Mouse (Mus musculus) left cerebral cortex, postnatal 36 days (tissue): ENCODE data around the gene Ifitm10. TPM values are rescaled to one million over a fixed set of nuclear protein-coding genes. Genes with fewer than 3 reads are reported as not detected.

Experiments used
- DNase-seq, 2 experiments: peaks; one replicate each; pipeline ENCODE4 v3.0.0; 2021 to 2022; ENCODE audit warnings: low spot score in 2 of 2, mixed read lengths in 1 of 2
- intact Hi-C: fragments of 180-260 bp; cut with DNase I; formaldehyde crosslinking; loops from one replicate; pipeline ENCODE4 v1.15.1; 2025
- total RNA-seq, 2 experiments: library from RNA; stranded (reverse); gene quantifications; 2 replicates each; pipeline ENCODE4 v1.2.3; 2021

The Ifitm10 gene
- total RNA-seq, 2 experiments from 2014 or later: 30.8 to 33.4 TPM

- intact Hi-C loops: loop anchor here (2.0 kb wide), 1 partner anchor 15 kb away; no protein-coding TSS in a partner anchor
These were observed 1.5 kb downstream of the Ifitm10 start for GRCm38 (mm10) chr7:142371768-142372661.

GRCm38 (mm10) chr7:142371398-142371767 is 2.2 kb downstream of the Ifitm10 start:
- intact Hi-C loops: no loop called here
- DNase-seq: peak; percentile 66 to 74

More at GRCm38 (mm10) chr7:142371768-142372661, 1.5 kb downstream of the Ifitm10 start:
- DNase-seq: peak in 1 of 2 experiments; percentile 32

- no peak for DNase-seq
- intact Hi-C loops: no loop called here
These were observed 2.6 kb downstream of the Ifitm10 start for GRCm38 (mm10) chr7:142370937-142371336.

GRCm38 (mm10) chr7:142369820-142370219 is 3.7 kb downstream of the Ifitm10 start:
- intact Hi-C loops: no loop called here
- no peak for DNase-seq

GRCm38 (mm10) chr7:142368856-142369255 is 4.7 kb downstream of the Ifitm10 start:
- no peak for DNase-seq
- intact Hi-C loops: no loop called here

GRCm38 (mm10) chr7:142363107-142363506 is 10.4 kb downstream of the Ifitm10 start:
- intact Hi-C loops: no loop called here
- no peak for DNase-seq

DNA sequence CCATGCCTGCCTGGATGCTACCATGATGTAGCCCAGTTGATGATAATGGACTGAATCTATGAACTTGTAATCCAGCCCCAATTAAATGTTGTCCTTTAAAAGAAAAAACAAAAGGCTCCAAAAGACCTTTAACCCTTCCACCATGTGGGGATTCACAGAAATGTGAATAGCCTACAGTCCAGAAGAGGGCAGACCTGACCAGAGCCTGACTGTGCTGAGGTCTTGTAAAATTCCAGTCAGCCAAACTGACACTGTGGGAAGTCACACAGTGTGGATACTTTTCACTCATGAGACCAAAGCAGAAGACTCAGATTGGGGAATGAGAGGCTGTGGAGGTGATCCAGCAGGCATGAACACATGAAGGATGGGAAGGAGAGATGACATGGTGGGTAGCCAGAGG is 12.8 kb downstream of the Ifitm10 start:
- DNase-seq: no peak
- intact Hi-C loops: no loop called here

- intact Hi-C loops: no loop called here
- DNase-seq: no peak
These were observed 14.4 kb downstream of the Ifitm10 start for GRCm38 (mm10) chr7:142359129-142359528.

GRCm38 (mm10) chr7:142357566-142357965 is 16.0 kb downstream of the Ifitm10 start:
- no peak for DNase-seq
- intact Hi-C loops: no loop called here

- intact Hi-C loops: no loop called here
These were observed 18.8 kb downstream of the Ifitm10 start for GRCm38 (mm10) chr7:142354661-142355233.

DNA sequence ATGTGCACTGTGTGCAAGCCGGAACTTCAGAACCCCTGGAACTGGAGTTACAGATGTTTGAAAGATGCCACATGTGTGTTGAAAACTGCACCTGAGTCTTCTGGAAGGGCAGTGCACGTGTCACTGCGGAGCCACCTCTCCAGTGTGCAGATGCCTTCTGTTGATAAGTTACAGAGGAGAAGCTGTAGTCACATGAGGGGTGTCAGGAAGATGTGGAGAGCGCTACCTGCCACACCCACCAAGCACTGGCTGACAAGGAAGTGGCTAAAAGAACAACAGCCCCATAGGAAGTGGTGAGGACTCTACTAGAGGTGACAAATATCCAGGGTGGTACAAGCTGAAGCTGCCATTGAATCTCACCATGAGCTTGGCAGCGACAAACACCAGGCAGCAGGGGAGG is 19.7 kb downstream of the Ifitm10 start:
- intact Hi-C loops: no loop called here
- no peak for DNase-seq

More at GRCm38 (mm10) chr7:142354661-142355233, 18.8 kb downstream of the Ifitm10 start:
- no peak for DNase-seq

- DNase-seq: no peak
- intact Hi-C loops: no loop called here
These were observed 22.0 kb downstream of the Ifitm10 start for GRCm38 (mm10) chr7:142351569-142351968.

GRCm38 (mm10) chr7:142349308-142349961 is 24.1 kb downstream of the Ifitm10 start:
- intact Hi-C loops: no loop called here
- DNase-seq: peak; percentile 46 to 54

- DNase-seq: no peak
- intact Hi-C loops: no loop called here
These were observed 26.0 kb downstream of the Ifitm10 start for GRCm38 (mm10) chr7:142347542-142347941.

DNA sequence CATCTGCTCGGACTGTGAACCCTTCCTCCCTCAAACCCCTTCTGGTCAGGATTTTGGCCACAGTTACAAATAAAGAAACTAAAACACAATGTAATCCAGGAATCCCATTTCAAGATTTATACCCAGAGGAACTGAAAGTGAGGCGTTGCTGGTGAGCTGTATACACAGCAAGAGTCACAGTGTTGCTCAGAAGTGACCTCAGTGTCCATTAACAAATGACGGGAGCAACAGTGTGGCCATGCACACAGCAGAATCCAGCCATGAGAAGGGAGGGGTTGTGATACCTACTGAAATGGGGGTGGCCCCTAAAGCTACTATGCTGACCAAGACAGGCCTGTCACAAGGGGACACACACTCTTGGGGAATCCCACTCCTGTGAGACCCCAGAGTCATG is 31.3 kb downstream of the Ifitm10 start:
- no peak for DNase-seq
- intact Hi-C loops: no loop called here

DNA sequence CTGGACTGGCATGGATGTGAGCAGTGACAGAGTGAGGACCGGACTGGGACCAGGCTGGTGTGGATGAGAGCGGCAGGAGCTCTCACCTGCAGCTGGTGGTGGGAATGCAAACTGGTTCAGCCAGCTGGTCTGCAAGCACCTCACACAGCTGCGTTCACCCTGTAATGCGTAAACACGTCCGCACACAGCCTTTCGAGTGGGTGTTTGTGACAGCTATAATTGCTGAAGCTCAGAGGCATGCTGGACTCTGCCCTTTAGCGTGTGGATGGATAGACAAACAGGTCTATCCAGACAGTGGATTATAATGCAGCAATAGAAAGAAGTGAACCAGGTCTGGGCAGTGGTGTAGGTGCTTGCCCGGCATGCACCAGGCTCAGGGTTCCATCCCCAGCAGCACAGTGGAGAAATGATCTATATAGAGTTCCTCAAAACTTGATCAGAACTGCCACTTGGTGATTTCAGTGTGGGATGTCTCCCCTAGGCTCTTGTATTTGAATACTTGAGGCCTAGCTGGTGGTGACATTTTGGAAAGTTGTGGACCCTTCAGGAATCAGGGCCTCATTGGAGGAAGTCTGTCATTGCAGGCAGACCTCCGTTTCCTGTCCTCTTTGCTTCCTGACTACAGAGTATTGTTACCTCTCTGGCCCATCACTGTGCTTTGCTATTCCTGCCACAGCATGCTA is 31.8 kb downstream of the Ifitm10 start:
- DNase-seq: no peak
- intact Hi-C loops: no loop called here

- intact Hi-C loops: no loop called here
- no peak for DNase-seq
These were observed 33.1 kb downstream of the Ifitm10 start for GRCm38 (mm10) chr7:142340269-142340970.

DNA sequence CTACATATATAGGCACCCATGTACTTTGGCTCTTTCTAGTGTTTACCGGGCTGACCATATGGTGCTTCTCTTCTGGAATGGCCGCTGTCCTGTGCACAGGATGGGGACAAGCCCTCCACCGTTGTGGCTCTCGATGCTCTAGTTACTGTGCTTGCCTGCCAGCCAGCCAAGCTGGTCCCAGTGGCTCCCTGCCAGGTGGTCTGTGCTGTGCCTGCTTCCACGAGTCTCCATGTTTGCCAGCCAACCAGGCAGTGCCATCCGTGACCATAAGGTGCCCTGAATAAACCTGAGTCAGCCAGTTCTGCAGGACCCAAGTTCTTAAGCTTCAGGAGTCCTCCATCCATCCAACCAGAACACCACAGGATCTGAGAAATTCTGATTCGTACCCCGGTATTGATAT is 38.4 kb downstream of the Ifitm10 start:
- DNase-seq: no peak
- intact Hi-C loops: no loop called here

DNA sequence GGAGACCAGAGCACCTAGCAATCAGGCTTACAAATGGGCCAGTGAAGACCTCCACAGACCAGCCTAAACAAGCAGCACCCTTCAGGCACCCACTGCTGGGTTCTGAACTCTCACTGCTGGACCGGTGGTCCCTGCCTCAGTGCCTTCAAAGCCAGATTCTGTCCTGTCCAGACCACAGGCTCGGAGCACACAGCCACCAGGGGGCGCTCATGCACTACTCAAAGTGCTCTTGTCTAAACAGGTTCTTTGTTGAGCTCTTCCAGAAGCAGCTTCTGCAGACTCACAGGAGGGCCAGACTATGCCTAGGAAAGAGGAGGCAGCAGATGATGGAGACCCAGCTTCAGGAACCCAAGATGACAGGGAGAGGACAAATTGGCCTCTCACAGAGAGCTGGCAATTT is 39.3 kb downstream of the Ifitm10 start:
- intact Hi-C loops: loop anchor here (1.0 to 5.0 kb wide), 4 partner anchors 101 to 338 kb away; partner anchors contain the start of gene Tnnt3
- DNase-seq: peak; percentile 72 to 81
